Mouse (Mus musculus): Measurements from ENCODE around the gene Rab11fip4. TPM values are rescaled to one million over a fixed set of nuclear protein-coding genes. Genes with fewer than 3 reads are reported as not detected.

Gene Rab11fip4
- polyA plus RNA-seq, 1 experiment from 2014 or later: 0.31 TPM

DNA sequence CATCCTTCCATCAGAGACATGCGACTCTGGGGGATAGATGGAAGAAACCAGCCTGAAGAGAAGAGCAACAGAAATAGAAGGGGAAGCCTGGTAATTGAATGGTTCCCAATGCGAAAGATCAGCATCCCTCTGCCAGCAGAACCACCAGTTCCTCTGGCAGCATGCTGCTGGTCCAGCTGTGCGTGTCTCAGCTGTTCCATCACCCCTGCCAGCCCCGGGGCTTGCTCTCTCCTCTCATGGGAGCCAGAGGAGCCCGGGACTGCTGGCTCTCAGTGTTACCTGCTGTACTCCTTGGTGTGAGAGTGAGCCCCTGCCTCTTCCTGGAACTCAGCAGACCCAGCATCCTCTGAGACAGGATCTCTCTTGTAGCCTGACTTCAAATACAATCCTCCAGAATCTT is 24.9 kb downstream of the Rab11fip4 start:
- Histone ChIP-seq H3K9me3 (no peaks in the 10 kb centered on the region), H3K27ac (replicated peaks) (no peak overlapping the region), H3K9ac (no peak overlapping the region), H3K4me3 (no peak overlapping the region), H3K36me3 (no peaks in the 10 kb centered on the region), H3K27me3 (replicated peaks) (peaks cover 22% of the 10 kb centered on the region; the same call in 1 of the 2 replicates), H3K4me1 (peaks cover 10% of the 10 kb centered on the region), H3K4me2 (no peak overlapping the region)
- ATAC-seq (ENCODE audit: extremely low read depth, insufficient number of reproducible peaks, low FRiP score, low TSS enrichment): no peak
- WGBS: 55% methylated on average over 5 of the region's 5 CpGs

DNA sequence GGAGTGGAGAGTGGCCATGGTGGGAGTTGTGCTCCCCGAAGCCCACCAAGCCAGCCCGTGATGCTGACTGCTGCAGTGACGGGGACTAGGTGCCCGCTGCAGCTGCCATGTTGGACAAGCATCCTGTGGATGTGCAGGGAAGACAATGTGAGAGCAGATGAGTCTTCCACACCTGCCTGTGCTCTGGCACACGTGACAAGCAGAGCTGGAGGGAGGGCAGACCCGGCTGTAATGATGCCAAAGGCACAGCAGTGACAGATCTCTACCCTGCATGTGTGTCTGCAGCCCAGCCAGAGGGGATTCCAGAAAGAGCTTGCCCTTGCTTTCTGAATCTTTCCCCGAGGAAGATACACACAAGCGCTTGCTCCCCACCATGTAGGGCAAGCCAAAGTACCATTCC is 27.0 kb downstream of the Rab11fip4 start:
- no peak for ATAC-seq (ENCODE audit: extremely low read depth, insufficient number of reproducible peaks, low FRiP score, low TSS enrichment)
- H3K4me2 ChIP-seq: no peak overlapping the region
- H3K27me3 ChIP-seq (replicated peaks): peaks cover 19% of the 10 kb centered on the region; the same call in 1 of the 2 replicates
- WGBS: 82% methylated on average over 8 of the region's 8 CpGs
- no peaks in the 10 kb centered on the region for H3K36me3 ChIP-seq
- H3K27ac ChIP-seq (replicated peaks): no peak overlapping the region
- no peak overlapping the region for H3K4me3 ChIP-seq
- H3K9me3 ChIP-seq: no peaks in the 10 kb centered on the region
- no peak overlapping the region for H3K9ac ChIP-seq
- no peaks in the 10 kb centered on the region for H3K4me1 ChIP-seq

DNA sequence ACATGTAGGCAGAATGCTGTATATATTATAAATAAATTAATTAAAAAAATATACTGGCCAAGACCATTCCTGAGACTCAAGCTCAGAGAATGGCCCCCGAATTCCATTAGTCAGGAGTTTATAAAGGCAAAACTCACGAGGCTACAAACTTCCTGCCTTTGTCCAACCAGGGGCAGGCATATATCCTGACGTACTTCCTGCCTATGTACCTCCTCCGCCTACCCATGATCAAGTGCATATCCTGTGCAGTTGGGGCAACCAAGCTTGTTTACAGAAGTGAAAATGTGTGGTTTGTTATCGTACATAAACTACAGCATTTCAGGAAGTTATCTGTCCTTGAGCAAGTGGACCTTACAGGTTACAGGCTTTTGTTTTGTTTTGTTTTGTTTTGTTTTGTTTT is 32.0 kb downstream of the Rab11fip4 start:
- no peak for ATAC-seq (ENCODE audit: extremely low read depth, insufficient number of reproducible peaks, low FRiP score, low TSS enrichment)
- Histone ChIP-seq H3K27me3 (replicated peaks) (peaks cover 9% of the 10 kb centered on the region; the same call in 1 of the 2 replicates), H3K4me3 (no peak overlapping the region), H3K4me1 (no peaks in the 10 kb centered on the region), H3K27ac (replicated peaks) (no peak overlapping the region), H3K4me2 (no peak overlapping the region), H3K9me3 (no peaks in the 10 kb centered on the region), H3K36me3 (no peaks in the 10 kb centered on the region), H3K9ac (no peak overlapping the region)
- WGBS: 66% methylated on average over 5 of the region's 5 CpGs

DNA sequence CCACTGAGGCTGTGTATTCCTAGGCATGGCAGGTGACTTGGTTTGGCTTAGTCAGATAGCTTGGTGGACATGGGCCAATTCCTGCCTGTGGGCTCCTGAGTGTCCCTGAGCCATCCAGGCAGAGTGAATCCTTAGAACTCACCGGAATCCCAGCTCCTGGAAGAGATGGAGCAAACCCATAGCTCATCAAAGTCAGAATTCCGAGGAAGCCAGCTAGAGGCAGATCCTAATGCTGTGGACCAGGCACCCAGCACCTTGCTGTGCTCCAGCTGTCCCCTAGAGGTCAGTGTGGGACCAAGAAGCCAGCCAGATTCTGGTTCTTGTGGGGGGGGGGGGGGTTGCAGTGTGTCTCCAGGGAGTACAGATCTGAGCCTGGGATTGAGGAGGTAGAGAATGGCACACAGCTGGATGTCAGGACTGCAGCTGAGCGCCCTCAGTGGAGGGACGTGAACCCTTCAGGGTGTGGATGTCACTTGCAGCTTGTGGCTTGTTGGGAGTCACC is 33.8 kb downstream of the Rab11fip4 start:
- Histone ChIP-seq H3K4me1 (no peaks in the 10 kb centered on the region), H3K9ac (no peak overlapping the region), H3K4me3 (no peak overlapping the region), H3K4me2 (no peak overlapping the region), H3K36me3 (no peaks in the 10 kb centered on the region), H3K27ac (replicated peaks) (no peak overlapping the region), H3K9me3 (no peaks in the 10 kb centered on the region), H3K27me3 (replicated peaks) (peaks cover 9% of the 10 kb centered on the region; the same call in 1 of the 2 replicates)
- 32% methylated on average over 4 of the region's 4 CpGs for WGBS
- ATAC-seq (ENCODE audit: extremely low read depth, insufficient number of reproducible peaks, low FRiP score, low TSS enrichment): no peak

DNA sequence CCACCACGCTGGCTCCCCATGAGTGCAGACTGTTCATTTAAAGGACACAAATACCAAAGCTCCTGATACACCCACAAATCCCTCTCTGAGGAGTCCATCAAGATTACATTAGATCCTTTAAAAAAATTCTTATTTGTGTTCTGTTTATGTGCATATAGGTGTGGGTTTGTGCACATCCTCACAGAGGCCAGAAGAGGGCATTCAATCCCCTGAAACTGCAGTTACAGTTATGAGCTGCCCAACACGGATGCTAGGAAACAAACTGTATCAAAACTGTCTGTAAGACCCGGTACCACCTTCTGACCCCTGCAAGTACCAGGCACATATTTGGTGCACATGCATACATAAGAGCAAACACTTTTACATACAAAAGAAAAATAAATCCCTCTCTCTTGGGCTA is 37.7 kb downstream of the Rab11fip4 start:
- Histone ChIP-seq H3K4me1 (peaks cover 8% of the 10 kb centered on the region), H3K27me3 (replicated peaks) (peaks cover 8% of the 10 kb centered on the region; the same call in 1 of the 2 replicates), H3K4me2 (no peak overlapping the region), H3K4me3 (no peak overlapping the region), H3K36me3 (no peaks in the 10 kb centered on the region), H3K9ac (no peak overlapping the region), H3K27ac (replicated peaks) (no peak overlapping the region), H3K9me3 (no peaks in the 10 kb centered on the region)
- ATAC-seq (ENCODE audit: extremely low read depth, insufficient number of reproducible peaks, low FRiP score, low TSS enrichment): no peak
- 62% methylated on average over 3 of the region's 3 CpGs for WGBS

DNA sequence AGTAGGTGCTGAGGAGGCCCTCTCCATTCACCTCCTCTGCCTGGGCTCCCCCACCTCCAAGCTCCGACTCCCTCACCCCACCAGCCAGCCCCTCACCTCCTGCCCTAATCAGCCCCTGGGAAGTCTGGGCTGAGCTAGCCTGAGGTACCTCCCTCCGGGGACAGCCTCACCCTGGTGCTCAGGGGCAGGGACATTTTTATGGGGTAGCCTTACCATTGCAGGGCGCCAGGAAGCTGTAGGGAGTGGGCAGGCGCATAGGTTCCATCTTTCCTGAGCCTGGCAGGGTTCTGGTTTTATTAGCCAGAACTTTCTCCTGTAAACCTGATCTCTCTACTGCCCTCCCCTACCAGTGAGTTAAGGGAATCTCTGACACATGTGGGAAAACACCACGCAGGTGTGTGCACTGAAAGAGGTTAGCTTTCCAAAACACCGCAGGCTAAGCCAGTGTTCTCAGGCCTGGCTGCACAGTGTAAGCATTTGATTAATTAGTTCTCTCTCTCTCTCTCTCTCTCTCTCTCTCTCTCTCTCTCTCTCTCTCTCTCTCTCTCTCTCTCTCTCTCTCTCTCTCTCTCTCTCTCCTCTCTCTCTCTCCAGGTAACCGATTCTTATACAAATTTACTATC is 38.9 kb downstream of the Rab11fip4 start:
- Histone ChIP-seq H3K4me2 (no peak overlapping the region), H3K36me3 (no peaks in the 10 kb centered on the region), H3K27ac (replicated peaks) (no peak overlapping the region), H3K9me3 (no peaks in the 10 kb centered on the region), H3K27me3 (replicated peaks) (no peaks in the 10 kb centered on the region; the same call in 1 of the 2 replicates), H3K4me1 (peaks cover 8% of the 10 kb centered on the region), H3K9ac (no peak overlapping the region), H3K4me3 (no peak overlapping the region)
- 74% methylated on average over 7 of the region's 7 CpGs for WGBS
- no peak for ATAC-seq (ENCODE audit: extremely low read depth, insufficient number of reproducible peaks, low FRiP score, low TSS enrichment)

DNA sequence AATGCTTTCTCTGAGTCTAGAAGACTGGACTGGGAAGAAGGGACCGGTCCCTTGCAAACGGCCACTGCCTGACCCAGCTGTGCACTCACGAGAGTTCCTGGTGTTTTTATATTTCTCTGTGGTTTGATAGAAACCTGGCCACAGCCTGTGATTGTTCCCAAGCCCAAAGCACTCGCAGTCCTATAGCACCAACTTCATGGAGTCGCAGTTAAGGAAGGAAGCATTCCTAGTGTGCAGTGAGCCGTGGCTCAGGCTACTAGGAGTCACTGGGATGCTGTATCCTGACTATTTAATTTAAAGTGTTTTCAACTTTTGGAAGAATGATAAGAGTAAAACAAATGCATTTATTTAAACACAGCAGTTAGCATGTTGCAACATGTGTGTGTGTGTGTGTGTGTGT is 39.5 kb downstream of the Rab11fip4 start:
- 69% methylated on average over 6 of the region's 6 CpGs for WGBS
- ATAC-seq (ENCODE audit: extremely low read depth, insufficient number of reproducible peaks, low FRiP score, low TSS enrichment): no peak
- no peaks in the 10 kb centered on the region for H3K36me3 ChIP-seq

DNA sequence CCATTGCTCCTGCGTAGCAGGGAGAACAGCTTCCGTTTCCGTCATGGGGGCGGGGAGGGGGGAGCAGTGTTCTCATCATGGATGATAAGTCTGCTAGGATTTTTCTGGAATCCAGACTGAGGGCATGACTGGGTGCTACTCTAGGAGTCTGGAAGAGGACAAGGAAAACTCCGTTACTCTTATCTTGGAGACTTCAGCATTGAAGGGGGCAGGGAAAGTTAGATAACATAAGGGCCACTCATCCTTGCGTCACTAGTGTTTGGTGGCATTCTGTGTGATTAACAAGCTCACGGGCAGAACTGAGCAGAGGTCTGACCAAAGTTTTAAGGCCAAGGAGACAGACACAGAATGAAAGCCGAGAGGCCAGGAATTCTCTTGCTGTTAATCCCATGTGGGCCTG is 42.4 kb downstream of the Rab11fip4 start:
- WGBS: 20% methylated on average over 8 of the region's 8 CpGs
- H3K4me2 ChIP-seq: no peak overlapping the region

More for the DNA sequence above, 39.5 kb downstream of the Rab11fip4 start:
- Histone ChIP-seq H3K27ac (replicated peaks) (no peak overlapping the region), H3K4me3 (no peak overlapping the region), H3K4me1 (peaks cover 8% of the 10 kb centered on the region), H3K9me3 (no peaks in the 10 kb centered on the region), H3K9ac (no peak overlapping the region), H3K27me3 (replicated peaks) (no peaks in the 10 kb centered on the region; the same call in 1 of the 2 replicates), H3K4me2 (no peak overlapping the region)

DNA sequence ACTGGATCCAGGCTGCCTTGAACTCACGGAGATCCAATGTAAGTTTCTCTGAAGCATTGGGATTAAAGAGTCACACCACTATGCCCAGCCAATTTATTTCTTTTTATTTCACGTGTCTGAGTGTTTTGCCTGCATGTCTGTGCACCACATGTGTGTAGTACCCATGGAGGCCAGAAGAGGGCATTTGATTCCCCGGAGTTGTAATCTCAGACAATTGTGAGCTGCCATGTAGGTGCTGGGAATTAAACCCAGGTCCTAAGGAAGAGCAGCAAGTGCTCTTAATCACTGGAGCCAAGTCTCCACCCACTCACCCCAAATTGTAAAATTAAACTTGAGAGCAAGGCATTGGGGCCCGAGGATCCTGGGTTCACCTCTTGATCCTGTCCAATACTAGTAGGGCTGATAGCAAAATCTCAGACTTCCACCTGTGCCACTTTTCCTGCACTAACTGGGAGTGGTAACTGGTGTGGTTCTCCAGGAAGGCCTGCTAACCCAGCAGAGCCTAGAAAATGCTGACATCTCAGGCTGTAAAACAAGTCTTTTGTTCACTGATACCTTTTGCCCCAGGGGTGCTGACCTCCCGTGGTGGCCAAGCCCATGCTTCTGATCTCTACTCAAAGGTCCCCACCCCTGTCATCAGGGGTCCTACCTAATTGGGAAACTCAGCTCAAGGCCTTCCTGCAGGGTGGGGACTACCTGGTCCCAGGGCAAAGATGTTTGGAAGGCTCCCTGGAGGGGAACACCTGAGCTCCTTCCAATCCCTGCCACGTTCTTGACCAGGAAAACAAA is 44.8 kb downstream of the Rab11fip4 start:
- 70% methylated on average over 6 of the region's 6 CpGs for WGBS

More for the DNA sequence above, 42.4 kb downstream of the Rab11fip4 start:
- Histone ChIP-seq H3K36me3 (no peaks in the 10 kb centered on the region), H3K27me3 (replicated peaks) (no peaks in the 10 kb centered on the region; the same call in 1 of the 2 replicates), H3K4me1 (peaks cover 8% of the 10 kb centered on the region), H3K4me3 (no peak overlapping the region), H3K9ac (no peak overlapping the region), H3K27ac (replicated peaks) (no peak overlapping the region), H3K9me3 (peaks cover 3% of the 10 kb centered on the region; the same call in 1 of the 2 replicates)
- ATAC-seq (ENCODE audit: extremely low read depth, insufficient number of reproducible peaks, low FRiP score, low TSS enrichment): no peak

DNA sequence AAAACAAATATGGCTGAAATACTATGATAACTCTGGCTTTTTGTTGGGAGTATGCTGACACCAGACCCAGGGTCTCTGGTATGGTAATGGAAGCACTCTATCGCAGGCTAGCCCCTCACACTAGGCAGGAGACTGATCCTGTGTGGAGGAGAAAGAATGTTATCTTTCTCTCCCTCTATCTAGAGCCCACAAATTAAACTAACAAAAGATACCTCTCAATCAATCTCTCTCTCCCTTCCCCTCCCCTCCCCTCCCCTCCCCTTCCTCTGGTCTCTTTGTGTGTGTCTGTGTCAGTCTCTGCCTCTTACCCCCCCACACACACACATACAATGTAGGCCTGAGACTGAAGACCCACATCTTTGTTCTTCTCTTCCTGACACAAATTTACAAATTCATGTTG is 45.5 kb downstream of the Rab11fip4 start:
- Histone ChIP-seq H3K9ac (no peak overlapping the region), H3K9me3 (peaks cover 3% of the 10 kb centered on the region; the same call in 1 of the 2 replicates), H3K4me1 (peaks cover 24% of the 10 kb centered on the region), H3K36me3 (no peaks in the 10 kb centered on the region), H3K27me3 (replicated peaks) (no peaks in the 10 kb centered on the region), H3K4me3 (no peak overlapping the region), H3K27ac (replicated peaks) (no peak overlapping the region), H3K4me2 (no peak overlapping the region)
- no peak for ATAC-seq (ENCODE audit: extremely low read depth, insufficient number of reproducible peaks, low FRiP score, low TSS enrichment)
- 56% methylated on average over 1 of the region's 1 CpGs for WGBS

More for the DNA sequence above, 44.8 kb downstream of the Rab11fip4 start:
- peaks cover 18% of the 10 kb centered on the region for H3K4me1 ChIP-seq
- no peak overlapping the region for H3K4me2 ChIP-seq
- ATAC-seq (ENCODE audit: extremely low read depth, insufficient number of reproducible peaks, low FRiP score, low TSS enrichment): no peak
- H3K27me3 ChIP-seq (replicated peaks): no peaks in the 10 kb centered on the region
- no peak overlapping the region for H3K27ac ChIP-seq (replicated peaks)
- no peaks in the 10 kb centered on the region for H3K36me3 ChIP-seq
- H3K9me3 ChIP-seq: peaks cover 3% of the 10 kb centered on the region; the same call in 1 of the 2 replicates
- H3K9ac ChIP-seq: no peak overlapping the region
- H3K4me3 ChIP-seq: no peak overlapping the region

DNA sequence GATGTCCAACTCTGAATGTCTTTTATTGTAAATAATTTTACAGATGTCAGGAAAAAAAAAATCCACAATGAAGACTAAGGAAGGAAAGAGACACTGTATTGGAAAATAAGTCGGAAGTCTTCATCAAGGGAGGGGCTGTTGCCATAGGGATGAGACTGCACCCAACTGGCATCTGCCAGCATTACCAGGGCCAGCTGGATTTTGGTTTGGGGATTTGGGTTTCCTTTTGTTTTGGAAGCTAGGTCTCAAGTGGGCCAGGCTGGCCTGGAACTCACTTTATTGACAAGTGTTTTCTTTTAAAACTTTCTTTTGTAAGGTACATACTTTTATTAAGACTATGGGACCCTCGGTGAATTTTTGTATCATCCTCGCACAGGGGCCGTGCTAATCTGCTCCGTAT is 47.7 kb downstream of the Rab11fip4 start:
- H3K27me3 ChIP-seq (replicated peaks): 0 out of 2 replicates have a peak, but pooled peaks cover 2% of the 10 kb centered on the region
- H3K4me3 ChIP-seq: no peak overlapping the region
- no peak overlapping the region for H3K27ac ChIP-seq (replicated peaks)
- H3K36me3 ChIP-seq: no peaks in the 10 kb centered on the region
- WGBS: 81% methylated on average over 5 of the region's 5 CpGs
- H3K4me2 ChIP-seq: no peak overlapping the region
- peaks cover 3% of the 10 kb centered on the region; the same call in 1 of the 2 replicates for H3K9me3 ChIP-seq
- ATAC-seq (ENCODE audit: extremely low read depth, insufficient number of reproducible peaks, low FRiP score, low TSS enrichment): no peak
- H3K9ac ChIP-seq: no peak overlapping the region
- H3K4me1 ChIP-seq: peaks cover 18% of the 10 kb centered on the region
